31 mouse cellular contexts compared by ENCODE assay signal in the genomic region with DNA sequence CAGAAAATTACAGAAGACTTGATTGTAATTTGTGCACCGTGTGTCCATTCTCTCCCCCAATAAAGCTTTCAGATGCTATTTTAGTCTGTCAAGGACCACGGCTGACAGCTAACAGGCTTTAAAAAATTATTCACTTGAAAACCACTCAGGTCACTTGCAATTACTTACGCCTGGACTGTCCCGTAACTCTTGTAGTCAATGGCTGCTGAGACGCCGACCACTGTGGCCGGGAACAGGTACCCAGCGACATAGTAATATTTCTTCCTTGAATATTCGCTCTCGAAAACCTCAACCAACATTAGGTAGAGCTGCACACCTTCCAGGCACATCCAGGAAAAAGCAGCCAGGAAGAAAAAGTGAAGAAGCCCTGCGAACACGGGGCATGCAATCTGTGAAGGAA.
"Had no signal": no experiment of that assay in that cellular context is flagged by ENCODE, and none has a peak within 500 bp of the region (broad histone marks: within the 10 kb centered on the region; RNA-seq: fewer than 3 reads in every experiment).

No protein-coding gene starts in this region.

- ATAC-seq: liver, embryonic 12.5 days; liver, postnatal 0 days; lung, postnatal 0 days; midbrain, embryonic 13.5 days; midbrain, embryonic 15.5 days; midbrain, embryonic 16.5 days had no signal

- H3K27ac ChIP-seq: limb, embryonic 10.5 days; limb, embryonic 12.5 days; limb, embryonic 13.5 days; limb, embryonic 15.5 days; liver, embryonic 12.5 days; liver, embryonic 13.5 days; liver, embryonic 14.5 days; liver, embryonic 15.5 days; lung, embryonic 15.5 days; macrophage; midbrain, embryonic 10.5 days; midbrain, embryonic 12.5 days; midbrain, embryonic 13.5 days; midbrain, embryonic 15.5 days had no signal

- H3K36me3 ChIP-seq: liver, embryonic 15.5 days had no signal

- H3K4me1 ChIP-seq: limb, embryonic 15.5 days; liver, embryonic 12.5 days; liver, embryonic 13.5 days; liver, embryonic 15.5 days; lung, embryonic 15.5 days had no signal

- H3K9ac ChIP-seq: limb, embryonic 12.5 days; limb, embryonic 13.5 days; limb, embryonic 15.5 days; liver, embryonic 12.5 days; liver, embryonic 13.5 days; liver, embryonic 14.5 days; liver, embryonic 15.5 days; liver, postnatal 0 days; lung, embryonic 14.5 days; lung, embryonic 15.5 days; midbrain, embryonic 12.5 days; midbrain, embryonic 13.5 days; midbrain, embryonic 15.5 days had no signal

- H3K9me3 ChIP-seq: limb, embryonic 10.5 days; limb, embryonic 12.5 days; limb, embryonic 13.5 days; limb, embryonic 15.5 days; liver, embryonic 12.5 days; liver, embryonic 13.5 days; liver, embryonic 15.5 days; lung, embryonic 15.5 days; megakaryocyte, embryonic 14.5 days; midbrain, embryonic 10.5 days; midbrain, embryonic 12.5 days; midbrain, embryonic 13.5 days; midbrain, embryonic 15.5 days had no signal

- H3K27me3 ChIP-seq: limb, embryonic 12.5 days; limb, embryonic 13.5 days; limb, embryonic 15.5 days; liver, embryonic 12.5 days; liver, embryonic 13.5 days; liver, embryonic 15.5 days; lung, embryonic 15.5 days; megakaryocyte, embryonic 14.5 days; midbrain, embryonic 12.5 days; midbrain, embryonic 13.5 days; midbrain, embryonic 15.5 days had no signal

- DNase-seq: left cerebral cortex, postnatal 4 days; liver; liver, embryonic 13.5 days; liver, postnatal 0 days; lung, adult 18-20 months; lung, adult 2 months; lung, embryonic 14.5 days; lung, postnatal 10 days; lung, postnatal 14 days; lung, postnatal 36 days; lung, postnatal 4 days; midbrain, embryonic 14.5 days had no signal

- H3K4me3 ChIP-seq: limb, embryonic 10.5 days; limb, embryonic 12.5 days; limb, embryonic 13.5 days; limb, embryonic 15.5 days; liver, embryonic 12.5 days; liver, embryonic 13.5 days; liver, embryonic 15.5 days; lung, embryonic 15.5 days; megakaryocyte, embryonic 14.5 days; midbrain, embryonic 10.5 days; midbrain, embryonic 12.5 days; midbrain, embryonic 13.5 days; midbrain, embryonic 15.5 days; myocyte had no signal

- H3K4me2 ChIP-seq: limb, embryonic 12.5 days; limb, embryonic 13.5 days; limb, embryonic 15.5 days; liver, embryonic 11.5 days; liver, embryonic 12.5 days; liver, embryonic 13.5 days; liver, embryonic 15.5 days; lung, embryonic 14.5 days; lung, embryonic 15.5 days; midbrain, embryonic 11.5 days; midbrain, embryonic 12.5 days; midbrain, embryonic 13.5 days; midbrain, embryonic 15.5 days had no signal
